Mouse (Mus musculus): ENCODE data around the gene Zkscan17. TPM values are rescaled to one million over a fixed set of nuclear protein-coding genes. Genes with fewer than 3 reads are reported as not detected.
A peak's percentile ranks its signal among the peaks of the same experiment; 100 is the strongest.
"Not testable (repeated sequence)": the region's sequence is repeated elsewhere in the genome, so short reads cannot be mapped to it uniquely, and the experiment has no call there.

Zkscan17 gene
- 8.2 and 8.9 TPM in 2 replicates for polyA plus RNA-seq (2012; rRNA removed)

DNA sequence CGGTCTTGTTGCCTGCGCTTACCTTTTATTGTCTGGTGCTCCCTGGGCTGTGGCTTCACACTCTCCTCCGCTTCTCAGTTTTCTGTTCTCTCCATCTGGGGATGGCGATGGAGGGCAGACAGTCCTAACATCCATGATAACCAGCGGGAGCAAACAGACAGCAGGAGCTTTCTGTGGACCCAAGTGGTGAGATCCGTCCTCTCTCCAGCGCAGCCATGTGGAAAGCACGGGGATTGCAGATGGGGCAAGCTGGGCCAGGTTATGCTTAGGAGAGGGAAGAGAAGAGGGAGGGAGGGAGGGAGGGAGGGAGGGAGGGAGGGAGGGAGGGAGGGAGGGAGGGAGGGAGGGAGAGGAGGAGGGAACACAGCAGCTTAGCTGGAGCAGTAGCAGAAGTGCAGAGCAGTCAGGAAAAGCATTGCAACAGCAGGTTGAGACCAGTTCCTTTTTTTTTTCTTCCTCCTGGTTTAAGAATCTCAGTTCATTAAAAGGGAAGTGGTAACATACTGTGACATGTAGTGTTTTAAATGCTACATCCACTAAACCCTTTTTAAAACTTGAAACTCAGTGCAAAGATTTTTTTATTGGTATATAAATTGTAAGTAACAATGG, at the start of gene Zkscan17:
Gene Zkscan17 (minus strand): TSS at position 280 of the 609 bp plus-strand sequence.
- DNase-seq (ENCODE audit: extremely low spot score in 1 of 2, low spot score in 1 of 2) = no peak

- DNase-seq (ENCODE audit: extremely low spot score in 1 of 2, low spot score in 1 of 2) = not testable (repeated sequence)
Observed at GRCm38 (mm10) chr11:59576135-59576534, 49.6 kb upstream of the Zkscan17 start, which contains the start of gene Olfr222. Olfr222 (minus strand) TSS chr11:59576235.

DNA sequence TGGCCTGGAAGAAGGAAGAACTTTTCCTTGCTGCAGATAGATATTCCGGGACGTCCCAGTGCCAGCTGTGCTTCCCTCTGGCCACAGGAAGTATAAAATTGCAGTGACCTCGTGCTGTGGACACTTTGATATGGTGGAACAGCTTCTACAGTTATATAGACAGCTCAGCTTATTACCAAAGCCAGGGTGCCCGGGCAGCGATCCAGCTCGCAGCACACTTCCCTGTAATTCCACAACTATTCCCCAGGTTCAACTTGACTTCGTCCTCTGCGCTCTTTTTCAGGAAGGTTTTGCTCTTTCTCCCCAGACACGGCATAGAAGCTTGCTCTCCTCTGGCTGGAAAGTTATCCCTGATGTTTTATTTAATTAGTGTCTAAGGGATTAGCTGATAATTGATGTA, 49.2 kb upstream of the Zkscan17 start:
- DNase-seq (ENCODE audit: extremely low spot score in 1 of 2, low spot score in 1 of 2) = no peak

DNA sequence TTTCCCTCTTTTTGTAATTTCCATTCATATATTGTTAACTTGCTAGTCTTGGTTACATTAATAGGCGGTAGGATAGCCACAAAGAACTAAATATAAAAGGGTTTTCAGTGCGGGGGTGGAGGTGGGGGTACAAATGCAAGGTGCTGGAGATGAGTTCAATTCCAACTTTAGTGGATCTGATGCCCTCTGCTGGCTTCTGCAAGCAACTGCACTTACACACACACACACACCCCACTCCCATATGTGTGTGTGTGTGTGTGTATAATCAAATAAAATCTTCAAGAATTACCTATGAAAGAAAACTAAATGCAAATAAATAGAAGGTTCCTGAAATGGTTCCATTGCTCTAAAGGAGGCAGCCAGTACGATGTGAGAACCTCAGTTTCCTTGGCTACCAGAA, 42.8 kb upstream of the Zkscan17 start:
- peak in 1 of 2 experiments; percentile 13 for DNase-seq (ENCODE audit: extremely low spot score in 1 of 2, low spot score in 1 of 2)

- DNase-seq (ENCODE audit: extremely low spot score in 1 of 2, low spot score in 1 of 2) = no peak
Observed at GRCm38 (mm10) chr11:59562837-59563236, 36.3 kb upstream of the Zkscan17 start.

GRCm38 (mm10) chr11:59562336-59562735, 35.8 kb upstream of the Zkscan17 start:
- DNase-seq (ENCODE audit: extremely low spot score in 1 of 2, low spot score in 1 of 2) = no peak

DNA sequence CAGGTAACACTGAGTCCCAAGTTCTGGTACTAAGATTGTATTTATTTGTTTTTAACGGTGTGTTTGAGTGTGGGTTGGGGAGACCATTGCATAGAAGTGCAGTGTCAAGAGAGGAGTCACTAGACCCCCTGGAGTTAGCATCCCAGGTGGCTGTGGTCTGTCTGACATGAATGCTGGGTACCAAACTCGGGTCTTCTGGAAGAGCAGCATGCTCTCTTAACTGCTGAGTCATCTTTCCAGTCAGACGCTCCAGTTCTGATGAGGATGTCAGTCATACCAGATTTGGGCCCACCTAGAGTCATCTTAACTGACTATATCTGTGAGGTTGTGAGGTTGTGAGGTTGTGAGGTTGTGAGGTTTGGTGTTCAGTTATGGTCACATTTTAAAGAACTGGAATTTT, 34.4 kb upstream of the Zkscan17 start:
- no peak for DNase-seq (ENCODE audit: extremely low spot score in 1 of 2, low spot score in 1 of 2)

DNA sequence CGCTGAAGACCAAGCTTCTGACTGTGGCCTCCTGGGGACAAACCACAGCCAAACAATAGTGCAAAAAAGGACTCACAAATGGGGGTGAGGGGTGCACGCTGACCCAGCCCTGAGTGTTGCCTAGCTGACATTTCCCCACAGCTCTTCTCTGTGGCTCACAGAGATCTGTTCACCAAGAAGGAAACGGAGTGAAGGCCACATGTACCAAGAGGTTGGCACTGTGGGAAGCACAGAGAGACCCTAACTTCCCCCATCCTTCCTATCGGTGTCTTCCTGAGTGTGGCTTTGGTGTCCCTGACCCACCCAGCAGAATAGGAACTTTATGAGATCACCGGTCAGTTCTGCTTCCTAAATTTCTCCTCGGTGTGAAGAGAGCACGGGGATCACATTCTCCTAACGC, 28.0 kb upstream of the Zkscan17 start:
- DNase-seq (ENCODE audit: extremely low spot score in 1 of 2, low spot score in 1 of 2) = no peak

- DNase-seq (ENCODE audit: extremely low spot score in 1 of 2, low spot score in 1 of 2) = no peak
Observed at GRCm38 (mm10) chr11:59554127-59554526, 27.6 kb upstream of the Zkscan17 start.

DNA sequence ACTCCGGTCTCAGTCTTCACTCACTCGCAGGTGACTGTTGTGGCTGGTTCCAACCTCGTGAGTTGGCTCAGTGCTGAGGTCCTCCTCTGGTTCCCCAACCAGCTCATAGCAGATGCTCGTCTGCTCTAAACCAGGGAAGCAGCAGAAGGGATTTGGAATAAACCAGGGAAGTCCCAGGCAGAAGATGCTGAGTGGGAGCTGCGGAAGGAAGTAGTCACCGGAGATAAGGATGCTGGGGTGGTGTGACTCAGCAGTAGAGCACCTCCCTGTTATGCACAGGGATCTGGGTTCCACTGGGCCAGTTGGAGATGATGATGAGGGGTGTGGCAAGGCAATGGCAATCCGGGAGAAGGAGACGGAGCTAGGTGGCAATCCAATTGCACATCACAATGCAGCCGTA, 17.5 kb upstream of the Zkscan17 start:
- peak in 1 of 2 experiments; percentile 60 for DNase-seq (ENCODE audit: extremely low spot score in 1 of 2, low spot score in 1 of 2)

- no peak for DNase-seq (ENCODE audit: extremely low spot score in 1 of 2, low spot score in 1 of 2)
Observed at GRCm38 (mm10) chr11:59543376-59543775, 16.8 kb upstream of the Zkscan17 start.

DNA sequence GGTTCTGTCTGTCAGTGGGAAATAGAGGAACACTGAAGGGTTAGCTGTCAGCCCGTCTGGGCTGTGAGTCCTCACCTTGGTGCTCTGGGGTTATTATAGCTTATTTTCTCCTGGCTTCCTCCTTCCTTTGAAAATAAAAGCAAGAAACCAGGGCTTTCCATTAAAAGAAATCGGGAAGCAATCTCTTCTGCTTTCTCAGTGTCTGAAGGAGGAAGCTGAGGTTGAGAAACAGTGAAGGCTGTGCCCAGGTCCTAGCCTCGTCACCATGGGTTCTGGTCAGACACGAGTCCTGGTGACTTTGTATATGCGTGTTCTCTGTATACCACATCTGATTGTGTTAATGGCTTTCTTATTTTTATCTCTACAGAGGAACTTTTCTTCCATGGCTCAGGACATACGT, 15.9 kb upstream of the Zkscan17 start:
- DNase-seq (ENCODE audit: extremely low spot score in 1 of 2, low spot score in 1 of 2) = no peak

DNA sequence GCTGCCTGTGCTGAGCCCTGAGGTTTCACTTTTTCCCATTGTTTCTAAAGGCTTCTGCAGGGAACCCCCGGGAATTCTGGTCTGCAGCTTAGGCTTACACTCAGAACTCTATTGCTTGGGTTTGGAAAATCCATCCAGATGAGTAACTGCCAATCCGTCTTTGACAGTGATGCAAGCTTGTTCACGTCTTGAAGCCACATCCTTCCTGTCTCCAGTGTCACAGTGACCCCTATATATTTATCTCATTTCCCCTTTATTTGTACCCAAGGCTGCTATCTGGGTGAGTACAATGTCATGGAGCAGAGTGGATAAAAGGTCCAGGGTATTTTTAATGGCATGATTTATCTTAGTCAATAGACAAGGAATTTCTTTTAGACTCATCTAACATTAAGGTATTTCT, 14.8 kb upstream of the Zkscan17 start, which contains the start of gene Nlrp3:
Gene Nlrp3 (plus strand): TSS at position 245 of the 400 bp plus-strand sequence.
- no peak for DNase-seq (ENCODE audit: extremely low spot score in 1 of 2, low spot score in 1 of 2)

DNA sequence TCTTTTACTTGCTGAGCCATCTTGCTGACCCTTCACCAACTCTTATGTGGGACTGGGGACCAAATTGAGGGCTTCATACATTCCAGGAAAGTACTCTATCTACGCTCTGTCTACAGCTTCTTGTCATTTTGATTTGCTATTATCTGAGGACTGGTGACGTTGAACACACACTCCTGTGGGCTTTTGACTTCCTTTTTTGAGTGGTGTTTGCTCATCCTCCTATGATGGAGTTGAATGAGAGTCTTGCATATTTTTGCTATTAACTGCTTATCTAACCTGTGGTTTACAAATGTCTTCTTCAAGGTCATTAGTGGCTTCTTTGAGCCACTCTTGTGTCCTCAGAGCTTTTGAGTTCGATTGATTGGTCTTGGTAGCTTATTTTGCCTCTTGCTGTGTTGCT, 13.6 kb upstream of the Zkscan17 start:
- DNase-seq (ENCODE audit: extremely low spot score in 1 of 2, low spot score in 1 of 2) = no peak

- peak in 1 of 2 experiments; percentile 49 for DNase-seq (ENCODE audit: extremely low spot score in 1 of 2, low spot score in 1 of 2)
Observed at GRCm38 (mm10) chr11:59538387-59538786, 11.8 kb upstream of the Zkscan17 start.

DNA sequence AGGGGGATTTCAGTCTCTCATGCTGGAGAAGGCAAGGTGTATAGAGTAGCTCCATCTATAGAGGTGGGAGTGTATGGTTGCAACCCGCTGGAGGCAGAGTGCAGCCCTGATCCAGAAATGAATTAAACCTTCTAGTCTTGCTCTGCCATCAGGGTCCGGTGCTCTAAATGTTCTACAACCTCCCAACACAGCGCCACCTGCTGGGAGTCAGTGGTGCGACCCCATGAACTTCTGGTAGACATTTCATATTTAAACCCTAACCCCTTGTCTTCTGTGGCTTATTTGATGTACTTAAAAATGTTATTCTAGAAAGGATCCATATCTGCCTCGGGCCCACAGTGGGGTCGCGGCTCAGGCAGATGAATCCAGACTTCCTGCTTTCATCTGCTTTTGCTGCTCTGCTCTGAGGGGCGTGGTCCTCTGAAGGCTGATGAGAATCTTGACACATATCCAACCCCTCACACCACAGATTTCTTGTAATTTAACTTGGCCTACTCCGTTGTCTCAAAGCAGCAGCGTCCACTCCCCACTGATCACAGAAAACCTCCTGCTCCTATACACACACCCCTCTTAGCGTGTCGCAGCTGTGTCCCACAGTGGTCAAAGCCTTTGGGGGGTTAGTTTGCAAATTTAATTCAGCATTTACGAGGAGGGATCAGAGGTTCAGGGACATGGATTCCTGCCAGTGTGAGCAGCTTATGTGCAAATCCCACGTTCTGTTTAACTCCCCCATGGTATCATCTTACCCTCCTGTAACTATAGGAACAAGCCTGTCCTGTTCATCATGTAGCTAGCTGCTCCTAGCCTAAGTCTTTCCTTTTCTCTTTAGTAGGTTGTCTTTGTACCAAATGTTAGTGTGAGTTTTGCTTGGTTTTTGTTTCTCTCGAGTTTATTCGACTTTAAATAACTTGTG, 10.9 kb upstream of the Zkscan17 start:
- DNase-seq (ENCODE audit: extremely low spot score in 1 of 2, low spot score in 1 of 2) = no peak

GRCm38 (mm10) chr11:59531562-59531961, 5.0 kb upstream of the Zkscan17 start:
- DNase-seq (ENCODE audit: extremely low spot score in 1 of 2, low spot score in 1 of 2) = no peak

DNA sequence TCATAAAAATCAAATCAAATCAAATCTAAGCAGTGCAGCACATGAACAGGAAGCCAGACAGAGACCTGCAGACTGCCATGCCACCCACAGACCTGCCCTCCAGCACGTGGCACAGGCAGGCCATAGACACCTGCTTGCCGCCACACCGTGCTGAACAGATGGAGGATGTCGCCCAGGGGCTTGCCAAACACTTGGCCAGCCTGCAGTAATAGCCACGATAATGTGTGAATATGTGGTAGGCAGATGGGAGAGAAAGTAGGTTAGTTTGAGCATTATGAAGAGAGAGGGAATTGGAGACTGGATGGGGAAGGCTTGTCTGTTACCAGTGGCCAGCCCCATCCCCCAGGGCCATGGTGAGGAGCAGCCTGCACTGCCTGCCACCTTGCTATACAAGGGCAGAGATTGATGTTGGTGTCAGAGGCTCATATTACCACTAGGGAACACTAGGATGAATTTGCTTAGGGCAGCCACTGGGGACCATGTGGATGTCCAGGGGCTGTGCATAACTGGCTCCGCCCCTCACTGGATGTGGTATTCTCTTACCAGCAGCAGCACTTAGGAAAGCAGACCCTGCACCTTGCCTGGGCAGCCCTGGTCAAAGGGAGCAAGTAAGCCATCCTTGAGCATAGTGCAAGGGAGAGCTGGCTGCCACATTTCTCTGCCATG, 4.5 kb upstream of the Zkscan17 start:
- peak; percentile 40 to 60 for DNase-seq (ENCODE audit: extremely low spot score in 1 of 2, low spot score in 1 of 2)

DNA sequence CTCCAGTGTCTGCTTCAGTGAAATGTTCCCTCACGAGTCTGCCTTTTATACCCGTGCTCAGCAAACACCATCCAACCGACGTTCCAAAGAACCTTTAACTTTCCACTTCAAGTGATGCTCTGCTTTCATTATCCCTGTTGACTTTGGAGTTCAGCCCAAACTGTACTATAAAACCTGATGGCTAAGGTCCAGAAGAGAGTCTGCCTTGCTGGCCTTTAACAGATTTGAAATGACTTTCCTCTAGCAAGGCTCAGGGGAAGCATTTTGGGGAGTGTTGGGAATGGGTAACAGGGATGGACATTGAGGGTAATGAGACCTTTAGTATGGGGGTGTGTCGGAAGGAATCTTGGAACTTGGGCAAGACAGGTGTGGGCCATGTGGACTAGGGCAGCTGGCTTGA, 3.7 kb upstream of the Zkscan17 start:
- no peak for DNase-seq (ENCODE audit: extremely low spot score in 1 of 2, low spot score in 1 of 2)

- DNase-seq (ENCODE audit: extremely low spot score in 1 of 2, low spot score in 1 of 2) = peak; percentile 78 to 93
Observed at GRCm38 (mm10) chr11:59525237-59525636, 1.3 kb downstream of the Zkscan17 start.

GRCm38 (mm10) chr11:59524150-59524549, 2.4 kb downstream of the Zkscan17 start:
- DNase-seq (ENCODE audit: extremely low spot score in 1 of 2, low spot score in 1 of 2) = no peak

Measured in frontal cortex, adult 2 months (tissue).